28 mouse cellular contexts compared by ENCODE assay signal in genomic region chr8:115948916-115949315, GRCm38 (mm10).
"Had no signal": no experiment of that assay in that cellular context is flagged by ENCODE, and none has a peak within 500 bp of the region (broad histone marks: within the 10 kb centered on the region; RNA-seq: fewer than 3 reads in every experiment).

No protein-coding gene starts in this region.

- H3K36me3 ChIP-seq: embryonic facial prominence, embryonic 10.5 days; embryonic facial prominence, embryonic 12.5 days; embryonic facial prominence, embryonic 13.5 days; embryonic facial prominence, embryonic 15.5 days; forebrain, embryonic 10.5 days; forebrain, embryonic 12.5 days; forebrain, embryonic 15.5 days had no signal

- DNase-seq: cerebellum, adult 2 months; cerebellum, adult 8-10 months; cerebellum, adult 9-10 months; cerebellum, adult 9-11 months; cerebellum, postnatal 10 days; cerebellum, postnatal 14 days; cerebellum, postnatal 25 days; cerebellum, postnatal 36 days; embryo, embryonic 11 days; forebrain, postnatal 0 days; gastrocnemius, adult 2 months; gastrocnemius, postnatal 10 days; gastrocnemius, postnatal 14 days; gastrocnemius, postnatal 25 days; gastrocnemius, postnatal 36 days; heart, adult 18-20 months; heart, adult 2 months had no signal

- H3K4me3 ChIP-seq: embryonic facial prominence, embryonic 10.5 days; embryonic facial prominence, embryonic 12.5 days; embryonic facial prominence, embryonic 13.5 days; embryonic facial prominence, embryonic 15.5 days; erythroblast, embryonic 14.5 days; forebrain, embryonic 10.5 days; forebrain, embryonic 12.5 days; forebrain, embryonic 13.5 days; forebrain, embryonic 15.5 days; gastrocnemius, adult 2 months; heart, adult 2 months had no signal

- H3K4me1 ChIP-seq: forebrain, embryonic 10.5 days; forebrain, embryonic 12.5 days; forebrain, embryonic 13.5 days; forebrain, embryonic 15.5 days had no signal

- ATAC-seq: forebrain, embryonic 13.5 days; forebrain, embryonic 14.5 days; forebrain, embryonic 15.5 days; forebrain, embryonic 16.5 days; forebrain, postnatal 0 days had no signal

- H3K4me2 ChIP-seq: embryonic facial prominence, embryonic 12.5 days; embryonic facial prominence, embryonic 13.5 days; embryonic facial prominence, embryonic 15.5 days; forebrain, embryonic 12.5 days; forebrain, embryonic 13.5 days; forebrain, embryonic 15.5 days had no signal

- H3K9me3 ChIP-seq: embryonic facial prominence, embryonic 10.5 days; embryonic facial prominence, embryonic 12.5 days; embryonic facial prominence, embryonic 13.5 days; embryonic facial prominence, embryonic 15.5 days; forebrain, embryonic 10.5 days; forebrain, embryonic 12.5 days; forebrain, embryonic 13.5 days; forebrain, embryonic 15.5 days had no signal

- H3K27me3 ChIP-seq: embryonic facial prominence, embryonic 12.5 days; embryonic facial prominence, embryonic 13.5 days; embryonic facial prominence, embryonic 15.5 days; forebrain, embryonic 12.5 days; forebrain, embryonic 13.5 days; forebrain, embryonic 15.5 days had no signal

- H3K9ac ChIP-seq: embryonic facial prominence, embryonic 12.5 days; embryonic facial prominence, embryonic 13.5 days; embryonic facial prominence, embryonic 15.5 days; forebrain, embryonic 12.5 days; forebrain, embryonic 13.5 days; forebrain, embryonic 15.5 days; forebrain, postnatal 0 days had no signal

- H3K27ac ChIP-seq: embryonic facial prominence, embryonic 10.5 days; embryonic facial prominence, embryonic 12.5 days; embryonic facial prominence, embryonic 13.5 days; embryonic facial prominence, embryonic 15.5 days; forebrain, embryonic 10.5 days; forebrain, embryonic 12.5 days; forebrain, embryonic 13.5 days; forebrain, embryonic 15.5 days; gastrocnemius, adult 2 months; heart, adult 2 months had no signal
